Mouse (Mus musculus): ENCODE results near the gene Timp2. TPM values are rescaled to one million over a fixed set of nuclear protein-coding genes. Genes with fewer than 3 reads are reported as not detected.
A peak's percentile ranks its signal among the peaks of the same experiment; 100 is the strongest.

Gene Timp2
- total and polyA plus RNA-seq, 2 experiments from 2014 or later, result 165 to 208 TPM

DNA sequence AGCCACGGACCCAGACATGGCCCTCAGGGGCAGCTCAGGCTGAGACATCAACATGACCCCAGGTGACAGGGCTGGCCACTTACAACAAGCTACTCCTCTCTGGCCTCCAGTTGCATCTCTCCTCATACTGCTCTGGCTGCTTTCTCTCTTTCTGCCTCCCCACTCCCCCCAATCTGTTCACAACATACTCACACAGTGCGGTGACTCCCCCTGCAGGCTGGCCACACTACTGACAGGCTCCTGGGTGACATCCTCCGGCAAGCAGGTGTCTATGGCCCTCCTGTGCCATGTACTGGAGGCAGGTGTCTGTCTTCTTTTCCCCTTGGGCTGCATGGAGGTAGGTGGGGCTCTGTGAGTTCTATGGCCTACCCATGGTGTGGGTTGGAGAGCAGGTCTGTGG lies 57.6 kb downstream of the Timp2 start:
- no peak overlapping the region for H3K27ac ChIP-seq (ENCODE audit: low read depth, low read length)
- H3K9me3 ChIP-seq (ENCODE audit: low read length), result no peaks in the 10 kb centered on the region
- DNase-seq (no peak), ATAC-seq (no peak)
- WGBS, result 72% methylated on average over 3 of the region's 3 CpGs
- H3K36me3 ChIP-seq (ENCODE audit: insufficient read depth), result peaks cover 8% of the 10 kb centered on the region; the same call in 1 of the 2 replicates
- no peak overlapping the region for H3K9ac ChIP-seq
- H3K27me3 ChIP-seq (ENCODE audit: insufficient read depth, low read length), result no peaks in the 10 kb centered on the region
- no peak overlapping the region for H3K4me2 ChIP-seq (ENCODE audit: low read depth)
- TF ChIP-seq CTCF (IDR thresholded peaks at IDR 0.05; ENCODE audit: low read depth), result peak; percentile 26; the same call in 1 of the 2 replicates
- no peak overlapping the region for H3K4me3 ChIP-seq (ENCODE audit: low read depth, low read length)
- no peaks in the 10 kb centered on the region for H3K4me1 ChIP-seq (ENCODE audit: insufficient read depth)

DNA sequence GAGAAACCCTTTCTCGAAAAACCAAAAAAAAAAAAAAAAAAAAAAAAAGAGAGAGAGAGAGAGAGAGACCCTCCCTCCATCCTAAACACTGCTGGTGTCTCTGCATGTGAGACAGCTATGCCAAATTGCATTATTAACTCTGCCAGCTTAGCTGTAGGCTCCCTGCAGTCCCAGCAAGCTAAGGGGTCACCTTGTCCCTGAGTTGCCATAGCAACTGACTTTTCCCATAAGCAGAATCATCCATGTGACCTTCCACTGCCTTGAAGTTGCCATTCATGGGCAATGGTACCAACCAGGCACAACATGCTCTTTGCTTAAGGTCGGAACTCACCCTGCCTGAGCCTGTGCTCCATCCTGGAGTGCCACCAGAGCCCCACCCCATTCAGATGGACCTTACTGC lies 60.5 kb downstream of the Timp2 start:
- ATAC-seq (no peak), DNase-seq (no peak)
- Histone ChIP-seq H3K27ac (ENCODE audit: low read depth, low read length) (no peak overlapping the region), H3K27me3 (ENCODE audit: insufficient read depth, low read length) (no peaks in the 10 kb centered on the region), H3K4me3 (ENCODE audit: low read depth, low read length) (no peak overlapping the region), H3K4me2 (ENCODE audit: low read depth) (no peak overlapping the region), H3K36me3 (ENCODE audit: insufficient read depth) (no peaks in the 10 kb centered on the region), H3K4me1 (ENCODE audit: insufficient read depth) (peaks cover 4% of the 10 kb centered on the region; the same call in 1 of the 2 replicates), H3K9me3 (ENCODE audit: low read length) (no peaks in the 10 kb centered on the region), H3K9ac (no peak overlapping the region)
- 59% methylated on average over 2 of the region's 2 CpGs for WGBS
- TF ChIP-seq CTCF (IDR thresholded peaks at IDR 0.05; ENCODE audit: low read depth), result no peak

DNA sequence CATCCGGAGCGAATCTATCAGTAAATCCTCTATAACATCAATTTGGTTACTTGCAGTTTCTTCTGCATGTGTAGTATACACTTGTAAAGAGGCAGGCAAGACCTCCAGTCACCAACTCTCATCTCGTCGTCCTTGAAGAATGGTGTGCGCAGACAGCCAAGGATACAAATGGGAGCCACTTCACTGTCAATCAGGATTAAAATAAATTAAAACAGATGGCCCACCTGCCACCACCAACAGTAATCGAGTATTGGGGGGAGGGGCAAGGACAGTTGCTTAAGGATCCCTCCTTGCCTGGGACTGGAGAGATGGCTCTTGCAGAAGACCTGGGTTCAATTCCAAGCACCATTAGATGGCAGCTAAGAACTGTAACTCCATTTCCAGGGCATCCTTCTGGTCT lies 62.9 kb downstream of the Timp2 start:
- no peak for DNase-seq
- 56% methylated on average over 6 of the region's 6 CpGs for WGBS
- H3K4me3 ChIP-seq (ENCODE audit: low read depth, low read length), result no peak overlapping the region
- no peak overlapping the region for H3K4me2 ChIP-seq (ENCODE audit: low read depth)
- H3K36me3 ChIP-seq (ENCODE audit: insufficient read depth), result no peaks in the 10 kb centered on the region
- no peak overlapping the region for H3K9ac ChIP-seq
- H3K27me3 ChIP-seq (ENCODE audit: insufficient read depth, low read length), result no peaks in the 10 kb centered on the region
- no peak overlapping the region for H3K27ac ChIP-seq (ENCODE audit: low read depth, low read length)
- no peak for TF ChIP-seq CTCF (IDR thresholded peaks at IDR 0.05; ENCODE audit: low read depth)
- no peaks in the 10 kb centered on the region for H3K9me3 ChIP-seq (ENCODE audit: low read length)
- no peak for ATAC-seq
- H3K4me1 ChIP-seq (ENCODE audit: insufficient read depth), result peaks cover 4% of the 10 kb centered on the region; the same call in 1 of the 2 replicates

DNA sequence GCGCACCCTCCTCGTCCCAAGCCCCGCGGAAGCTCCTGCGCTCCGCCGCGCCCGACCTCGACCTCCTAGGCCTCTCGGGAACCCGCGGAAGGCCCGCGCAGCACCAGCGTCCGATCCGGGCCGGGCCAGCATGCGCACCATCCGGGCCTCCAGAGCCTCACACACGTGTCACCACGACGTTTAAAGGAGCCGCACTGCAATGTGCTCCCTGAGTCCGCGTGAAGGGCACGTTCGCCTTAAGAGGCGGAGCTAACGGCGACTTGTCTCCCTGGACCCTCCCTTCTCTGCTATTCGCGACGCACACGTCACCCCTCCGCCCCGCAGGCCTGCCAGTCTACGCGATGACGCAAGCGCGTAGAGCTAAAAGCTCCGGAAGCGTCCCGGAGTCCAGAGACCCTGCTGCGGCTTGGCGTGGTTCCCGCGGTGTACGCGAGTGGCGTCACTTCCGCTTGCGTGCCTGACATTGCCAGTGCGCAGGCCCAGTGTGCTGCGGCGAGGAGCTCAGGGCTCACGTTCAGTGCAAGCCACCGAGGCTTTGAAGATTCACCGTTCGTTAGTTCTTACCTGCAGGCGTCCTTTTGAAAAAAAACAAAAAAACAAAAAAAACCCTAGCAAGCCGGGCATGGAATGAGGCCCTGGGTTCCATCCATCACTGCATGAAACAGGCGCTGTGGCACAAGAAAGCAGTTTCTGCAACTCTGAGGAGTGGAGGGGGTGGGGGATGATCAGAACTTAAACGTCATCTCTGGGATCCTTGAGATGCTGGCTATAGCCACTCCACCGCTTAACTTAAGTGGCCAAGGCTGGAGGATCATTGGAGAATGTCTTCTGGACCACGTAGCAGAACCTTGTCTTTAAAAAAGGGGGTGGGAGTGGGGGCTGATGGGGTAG lies 65.3 kb downstream of the Timp2 start, which contains the start of gene Usp36:
Gene Usp36, minus strand, starts transcription at position 246 of the 891 bp plus-strand sequence.
- ATAC-seq (peak; percentile 99), DNase-seq (peak; percentile 100)
- H3K27ac ChIP-seq (ENCODE audit: low read depth, low read length), result peak within 1 kb of the TSS; percentile 89
- H3K9me3 ChIP-seq (ENCODE audit: low read length), result no peaks in the 10 kb centered on the region
- H3K4me2 ChIP-seq (ENCODE audit: low read depth), result peak within 1 kb of the TSS; percentile 66
- peak within 1 kb of the TSS; percentile 84 for H3K9ac ChIP-seq
- H3K4me3 ChIP-seq (ENCODE audit: low read depth, low read length), result peak within 1 kb of the TSS; percentile 81
- H3K4me1 ChIP-seq (ENCODE audit: insufficient read depth), result peaks cover 4% of the 10 kb centered on the region; the same call in 1 of the 2 replicates
- no peak for TF ChIP-seq CTCF (IDR thresholded peaks at IDR 0.05; ENCODE audit: low read depth)
- H3K27me3 ChIP-seq (ENCODE audit: insufficient read depth, low read length), result no peaks in the 10 kb centered on the region
- peaks cover 24% of the 10 kb centered on the region for H3K36me3 ChIP-seq (ENCODE audit: insufficient read depth)
- 1% methylated on average over 68 of the region's 68 CpGs for WGBS

DNA sequence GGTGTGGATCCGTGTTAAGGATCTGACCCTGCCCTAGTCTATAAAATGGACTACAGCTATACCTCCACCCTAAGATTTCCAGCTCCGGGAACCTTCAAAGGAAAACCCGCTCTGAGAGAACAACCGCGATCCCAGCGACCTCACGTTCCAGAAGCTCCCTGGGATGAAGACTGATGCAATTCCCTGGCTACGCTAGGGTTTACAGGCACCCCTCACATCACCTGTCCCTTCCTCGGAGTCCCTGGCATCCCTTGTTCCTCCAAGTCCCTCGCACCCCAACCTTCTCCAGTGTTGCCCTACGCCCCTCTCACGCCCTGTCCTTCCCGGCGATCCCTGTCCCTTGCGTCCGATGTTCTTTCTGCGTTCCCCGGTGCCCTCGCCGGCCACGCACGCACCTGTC lies 66.0 kb downstream of the Timp2 start:
- DNase-seq (no peak), ATAC-seq (peak; percentile 2)
- Histone ChIP-seq H3K4me3 (ENCODE audit: low read depth, low read length) (peak overlapping the region; percentile 81), H3K27me3 (ENCODE audit: insufficient read depth, low read length) (no peaks in the 10 kb centered on the region), H3K4me1 (ENCODE audit: insufficient read depth) (peaks cover 4% of the 10 kb centered on the region; the same call in 1 of the 2 replicates), H3K9me3 (ENCODE audit: low read length) (no peaks in the 10 kb centered on the region), H3K36me3 (ENCODE audit: insufficient read depth) (peaks cover 30% of the 10 kb centered on the region), H3K27ac (ENCODE audit: low read depth, low read length) (peak overlapping the region; percentile 88), H3K4me2 (ENCODE audit: low read depth) (peak overlapping the region; percentile 66), H3K9ac (peak overlapping the region; percentile 84)
- no peak for TF ChIP-seq CTCF (IDR thresholded peaks at IDR 0.05; ENCODE audit: low read depth)
- 1% methylated on average over 22 of the region's 22 CpGs for WGBS

DNA sequence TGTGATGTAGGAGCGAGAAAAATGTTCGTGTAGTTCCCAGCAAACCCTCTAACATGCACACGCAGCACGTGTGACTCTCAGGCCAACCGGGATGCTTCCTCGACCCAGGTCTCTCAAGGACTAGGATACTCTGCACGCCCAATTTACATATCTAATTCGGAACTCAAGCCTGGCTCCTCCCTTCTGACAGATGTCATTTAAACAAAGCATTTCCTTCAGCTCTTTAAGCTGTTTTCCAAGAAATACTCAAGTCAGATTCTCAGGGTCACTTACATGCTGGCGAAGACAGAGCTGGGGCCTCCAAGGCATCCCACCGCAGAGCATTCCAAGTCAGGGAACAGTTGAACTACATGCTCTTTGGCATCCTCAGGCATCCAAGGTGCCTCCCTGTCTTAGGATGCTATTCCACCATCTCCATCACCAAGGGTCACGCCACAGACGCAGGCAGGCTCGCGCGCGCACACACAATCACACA lies 66.5 kb downstream of the Timp2 start:
- 2% methylated on average over 16 of the region's 16 CpGs for WGBS
- Histone ChIP-seq H3K27me3 (ENCODE audit: insufficient read depth, low read length) (no peaks in the 10 kb centered on the region), H3K4me2 (ENCODE audit: low read depth) (peak overlapping the region; percentile 66), H3K36me3 (ENCODE audit: insufficient read depth) (peaks cover 35% of the 10 kb centered on the region), H3K4me3 (ENCODE audit: low read depth, low read length) (peak overlapping the region; percentile 81), H3K4me1 (ENCODE audit: insufficient read depth) (peaks cover 4% of the 10 kb centered on the region; the same call in 1 of the 2 replicates), H3K9me3 (ENCODE audit: low read length) (no peaks in the 10 kb centered on the region), H3K27ac (ENCODE audit: low read depth, low read length) (peak overlapping the region; percentile 88), H3K9ac (peak overlapping the region; percentile 84)
- ATAC-seq, result no peak
- no peak for TF ChIP-seq CTCF (IDR thresholded peaks at IDR 0.05; ENCODE audit: low read depth)
- DNase-seq, result peak; percentile 34

DNA sequence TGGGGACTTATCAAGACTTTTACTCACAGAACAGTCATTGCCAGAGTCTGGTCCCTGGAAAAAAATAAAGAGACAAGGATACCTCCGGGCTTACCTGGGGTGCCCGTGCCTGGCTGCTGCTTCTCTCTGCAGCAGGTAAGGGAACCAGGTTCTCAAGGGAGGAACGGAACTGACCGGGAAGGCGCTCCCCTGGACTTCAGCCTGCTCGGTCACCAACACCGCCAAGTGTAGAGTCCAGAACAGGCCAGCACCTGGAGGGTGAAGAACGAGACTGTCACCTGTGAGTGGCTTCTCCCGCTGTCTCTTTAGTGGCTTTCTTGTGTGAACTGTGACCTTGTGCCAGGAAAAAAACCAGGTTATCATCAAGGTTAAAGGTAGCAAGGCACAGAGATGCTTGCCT lies 68.0 kb downstream of the Timp2 start:
- H3K4me2 ChIP-seq (ENCODE audit: low read depth), result no peak overlapping the region
- 97% methylated on average over 9 of the region's 9 CpGs for WGBS
- H3K27ac ChIP-seq (ENCODE audit: low read depth, low read length), result no peak overlapping the region
- H3K9me3 ChIP-seq (ENCODE audit: low read length), result no peaks in the 10 kb centered on the region
- H3K9ac ChIP-seq, result no peak overlapping the region
- no peak for TF ChIP-seq CTCF (IDR thresholded peaks at IDR 0.05; ENCODE audit: low read depth)
- DNase-seq, result no peak
- no peak overlapping the region for H3K4me3 ChIP-seq (ENCODE audit: low read depth, low read length)
- H3K36me3 ChIP-seq (ENCODE audit: insufficient read depth), result peaks cover 50% of the 10 kb centered on the region
- H3K27me3 ChIP-seq (ENCODE audit: insufficient read depth, low read length), result no peaks in the 10 kb centered on the region
- H3K4me1 ChIP-seq (ENCODE audit: insufficient read depth), result peaks cover 4% of the 10 kb centered on the region; the same call in 1 of the 2 replicates
- ATAC-seq, result no peak

All from forebrain, postnatal 0 days (tissue).